Mouse (Mus musculus): ENCODE data around the gene Slc43a1. TPM values are rescaled to one million over a fixed set of nuclear protein-coding genes. Genes with fewer than 3 reads are reported as not detected.

Gene Slc43a1
- polyA plus RNA-seq, 1 experiment from 2014 or later, result 2.5 TPM

DNA sequence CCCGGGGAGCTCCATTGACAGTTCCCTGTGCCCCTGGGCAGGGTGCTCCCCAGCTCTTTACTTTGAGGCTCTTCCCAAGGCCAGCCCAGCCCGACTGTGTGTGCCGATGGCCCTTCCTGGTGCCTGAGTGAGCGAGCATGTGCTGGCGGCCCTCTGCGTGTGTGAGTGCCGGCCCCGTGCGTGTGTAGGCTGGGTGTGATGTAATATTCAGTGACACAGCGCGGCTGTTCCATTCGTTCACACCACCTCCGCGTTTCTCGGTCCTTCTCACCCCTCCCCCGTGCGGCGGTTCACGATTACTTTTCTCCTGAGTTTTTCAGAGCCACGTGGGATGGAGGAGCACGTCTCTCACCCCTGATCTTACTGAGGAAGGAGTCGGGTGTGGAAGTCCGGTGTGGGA, 44.0 kb downstream of the Slc43a1 start:
- Histone ChIP-seq H3K4me3 (peak overlapping the region; percentile 5; the same call in 1 of the 2 replicates), H3K36me3 (no peaks in the 10 kb centered on the region), H3K4me1 (replicated peaks) (peaks cover 43% of the 10 kb centered on the region), H3K9me3 (no peaks in the 10 kb centered on the region), H3K27ac (no peak overlapping the region), H3K9ac (no peak overlapping the region), H3K4me2 (peak overlapping the region; percentile 47), H3K27me3 (peaks cover 80% of the 10 kb centered on the region)
- 11% methylated on average over 23 of the region's 23 CpGs for WGBS
- ATAC-seq (ENCODE audit: low FRiP score), result no peak

GRCm38 (mm10) chr2:84883084-84883483, 44.4 kb downstream of the Slc43a1 start:
- Histone ChIP-seq H3K36me3 (no peaks in the 10 kb centered on the region), H3K9ac (0 out of 2 replicates have a peak overlapping the region, but pooled peaks have one; percentile 55), H3K4me1 (replicated peaks) (peaks cover 48% of the 10 kb centered on the region), H3K4me3 (peak overlapping the region; percentile 8), H3K27ac (no peak overlapping the region), H3K4me2 (peak overlapping the region; percentile 47), H3K27me3 (peaks cover 83% of the 10 kb centered on the region), H3K9me3 (no peaks in the 10 kb centered on the region)
- no peak for ATAC-seq (ENCODE audit: low FRiP score)
- 8% methylated on average over 6 of the region's 6 CpGs for WGBS

- 5% methylated on average over 11 of the region's 11 CpGs for WGBS
- Histone ChIP-seq H3K36me3 (no peaks in the 10 kb centered on the region), H3K9ac (peak overlapping the region; percentile 55; the same call in 1 of the 2 replicates), H3K9me3 (no peaks in the 10 kb centered on the region), H3K4me1 (replicated peaks) (peaks cover 50% of the 10 kb centered on the region), H3K4me2 (peak overlapping the region; percentile 47), H3K27ac (no peak overlapping the region), H3K4me3 (peak overlapping the region; percentile 8; the same call in 1 of the 2 replicates), H3K27me3 (peaks cover 84% of the 10 kb centered on the region)
- ATAC-seq (ENCODE audit: low FRiP score), result no peak
Measured at GRCm38 (mm10) chr2:84883530-84883929, 44.9 kb downstream of the Slc43a1 start.

DNA sequence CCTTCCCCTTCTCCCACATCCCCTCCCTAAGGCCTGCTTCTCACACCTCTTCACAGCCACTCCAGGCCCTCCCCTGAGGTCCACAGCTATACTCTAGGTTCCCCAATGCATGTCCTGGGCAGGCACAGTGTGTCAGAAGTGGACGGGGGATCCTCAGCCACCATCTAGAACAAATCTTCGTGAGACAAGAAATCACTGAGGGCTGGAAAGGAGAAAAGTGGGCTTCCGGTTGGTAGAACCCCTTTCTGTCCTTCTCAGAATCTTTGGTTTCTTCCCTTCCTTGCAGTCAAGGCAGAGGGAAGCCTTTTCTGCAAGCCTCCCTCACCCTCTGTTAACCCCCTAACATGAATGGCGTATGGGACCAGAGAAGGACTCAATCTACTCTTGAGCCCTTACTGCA, 45.3 kb downstream of the Slc43a1 start:
- Histone ChIP-seq H3K4me3 (peak overlapping the region; percentile 8; the same call in 1 of the 2 replicates), H3K4me2 (peak overlapping the region; percentile 47), H3K9me3 (no peaks in the 10 kb centered on the region), H3K36me3 (no peaks in the 10 kb centered on the region), H3K27me3 (peaks cover 88% of the 10 kb centered on the region), H3K9ac (peak overlapping the region; percentile 55; the same call in 1 of the 2 replicates), H3K27ac (no peak overlapping the region), H3K4me1 (replicated peaks) (peaks cover 52% of the 10 kb centered on the region)
- WGBS, result 59% methylated on average over 4 of the region's 4 CpGs
- no peak for ATAC-seq (ENCODE audit: low FRiP score)

- 45% methylated on average over 4 of the region's 4 CpGs for WGBS
- Histone ChIP-seq H3K4me2 (peak overlapping the region; percentile 95), H3K9me3 (no peaks in the 10 kb centered on the region), H3K36me3 (no peaks in the 10 kb centered on the region), H3K9ac (no peak overlapping the region), H3K27me3 (peaks cover 95% of the 10 kb centered on the region), H3K27ac (no peak overlapping the region), H3K4me1 (replicated peaks) (peaks cover 59% of the 10 kb centered on the region), H3K4me3 (0 out of 2 replicates have a peak overlapping the region, but pooled peaks have one; percentile 69)
- ATAC-seq (ENCODE audit: low FRiP score), result no peak
Measured at GRCm38 (mm10) chr2:84884611-84885010, 46.0 kb downstream of the Slc43a1 start.

DNA sequence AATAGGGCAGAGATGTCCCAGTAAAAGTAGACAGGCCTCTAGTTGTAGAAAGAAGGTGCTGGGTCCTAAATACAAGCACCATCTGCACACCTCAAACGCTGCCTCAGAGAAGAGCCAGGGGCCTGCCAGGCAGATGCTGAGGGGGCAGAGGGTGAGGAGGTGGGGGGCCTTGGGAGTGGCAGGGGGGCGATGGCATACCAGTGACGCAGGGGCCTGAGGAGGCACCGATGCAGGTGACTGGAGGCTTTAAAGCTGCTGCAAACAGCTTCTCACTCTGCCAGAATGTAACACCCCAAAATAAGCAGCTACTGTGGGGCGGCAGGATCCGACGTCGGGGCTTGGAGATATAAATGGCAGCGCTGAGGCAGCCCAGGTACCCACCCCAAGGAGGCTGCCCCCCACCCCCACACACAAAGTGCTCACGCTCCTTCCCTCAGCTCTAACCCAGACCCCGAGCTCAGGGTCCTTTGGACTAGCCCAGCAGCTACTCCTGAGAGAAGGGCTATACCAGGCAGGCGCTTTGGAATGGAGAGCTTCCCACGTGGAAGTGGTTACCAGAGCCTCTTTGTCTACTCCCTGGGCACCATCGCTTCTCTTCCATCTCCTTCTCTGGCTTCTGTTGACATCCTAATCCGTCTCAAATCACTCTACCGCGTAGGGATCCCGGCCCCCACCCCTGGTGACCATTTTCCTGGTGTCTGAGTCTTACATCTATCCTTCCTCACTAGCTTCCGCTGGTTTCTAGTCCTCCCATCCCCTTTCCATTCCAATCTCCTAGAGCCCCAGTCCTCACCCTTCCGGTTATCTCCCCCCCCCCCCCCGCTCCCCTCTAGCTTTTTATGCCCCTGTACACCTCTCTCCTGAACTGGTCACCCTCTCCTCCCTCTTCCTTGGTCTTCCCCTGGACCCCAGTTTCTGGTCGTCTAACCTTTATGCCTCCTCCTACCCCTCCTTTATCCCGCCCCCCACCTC, 46.7 kb downstream of the Slc43a1 start:
- no peaks in the 10 kb centered on the region for H3K9me3 ChIP-seq
- H3K4me2 ChIP-seq, result peak overlapping the region; percentile 95
- ATAC-seq (ENCODE audit: low FRiP score), result no peak
- H3K4me1 ChIP-seq (replicated peaks), result peaks cover 62% of the 10 kb centered on the region
- H3K4me3 ChIP-seq, result peak overlapping the region; percentile 69
- peaks cover 93% of the 10 kb centered on the region for H3K27me3 ChIP-seq
- WGBS, result 10% methylated on average over 22 of the region's 23 CpGs
- H3K27ac ChIP-seq, result no peak overlapping the region
- H3K9ac ChIP-seq, result peak overlapping the region; percentile 73
- H3K36me3 ChIP-seq, result no peaks in the 10 kb centered on the region

DNA sequence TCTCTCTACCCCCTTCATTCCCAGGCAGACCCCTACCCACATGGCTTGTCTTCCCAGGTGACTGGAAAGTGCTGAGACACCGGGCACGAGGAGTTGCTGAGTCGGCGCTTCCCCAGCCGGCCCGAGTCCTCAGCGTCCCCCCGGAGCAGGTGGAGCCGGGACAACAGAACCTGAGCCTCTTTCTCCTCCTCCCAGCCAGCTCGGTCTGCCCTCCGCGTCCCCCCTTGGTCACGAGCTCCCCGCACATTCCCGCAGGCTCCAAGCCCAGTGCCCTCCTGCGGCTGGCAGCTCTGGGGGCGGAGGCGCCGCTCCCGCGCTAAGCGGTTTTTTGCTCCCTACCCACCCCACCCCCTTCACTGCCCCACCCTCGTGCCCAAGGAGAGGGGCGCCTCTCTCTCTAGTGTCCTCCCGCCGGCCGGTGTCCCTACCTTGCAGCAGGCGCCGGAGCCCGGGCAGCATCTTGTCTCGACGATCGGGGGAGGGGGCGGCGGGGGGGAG, 47.6 kb downstream of the Slc43a1 start, which contains the start of gene Rtn4rl2:
TSS of gene Rtn4rl2 (minus strand) at position 477 of the 498 bp plus-strand sequence.
- Histone ChIP-seq H3K36me3 (no peaks in the 10 kb centered on the region), H3K27me3 (peaks cover 93% of the 10 kb centered on the region), H3K9ac (peak within 1 kb of the TSS; percentile 73), H3K4me1 (replicated peaks) (peaks cover 62% of the 10 kb centered on the region), H3K27ac (peak within 1 kb of the TSS; percentile 55; the same call in 1 of the 2 replicates), H3K4me2 (peak within 1 kb of the TSS; percentile 95), H3K9me3 (no peaks in the 10 kb centered on the region), H3K4me3 (peak within 1 kb of the TSS; percentile 69)
- 1% methylated on average over 33 of the region's 35 CpGs for WGBS
- peak; percentile 30 for ATAC-seq (ENCODE audit: low FRiP score)

DNA sequence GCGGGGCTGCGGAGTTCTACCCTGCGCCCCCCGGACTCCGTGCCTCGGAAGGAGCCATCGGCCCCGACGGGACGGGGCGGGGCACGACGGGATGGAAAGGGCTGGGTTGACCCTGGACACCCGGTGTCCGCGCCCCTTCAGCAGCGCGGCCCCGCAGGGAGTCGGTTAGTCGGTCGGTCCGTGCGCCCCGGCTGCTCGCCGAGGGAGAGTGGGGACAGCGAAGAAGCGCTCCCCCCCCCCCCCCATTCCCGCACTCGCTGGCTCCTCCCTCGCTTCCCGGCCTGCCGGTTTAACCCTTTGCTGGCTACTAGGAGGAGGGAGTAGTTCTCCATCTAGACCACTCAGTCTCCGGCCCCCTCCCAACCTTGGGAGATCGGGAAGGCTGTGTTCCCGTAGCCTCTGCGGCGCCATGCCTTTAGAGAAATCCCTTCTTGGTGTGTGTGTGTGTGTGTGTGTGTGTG, 48.2 kb downstream of the Slc43a1 start:
- Histone ChIP-seq H3K4me3 (peak overlapping the region; percentile 69), H3K36me3 (no peaks in the 10 kb centered on the region), H3K9me3 (no peaks in the 10 kb centered on the region), H3K27me3 (peaks cover 90% of the 10 kb centered on the region), H3K9ac (peak overlapping the region; percentile 73), H3K4me2 (peak overlapping the region; percentile 95), H3K4me1 (replicated peaks) (peaks cover 62% of the 10 kb centered on the region), H3K27ac (peak overlapping the region; percentile 55; the same call in 1 of the 2 replicates)
- WGBS, result 0% methylated on average over 23 of the region's 39 CpGs
- peak; percentile 63 for ATAC-seq (ENCODE audit: low FRiP score)

DNA sequence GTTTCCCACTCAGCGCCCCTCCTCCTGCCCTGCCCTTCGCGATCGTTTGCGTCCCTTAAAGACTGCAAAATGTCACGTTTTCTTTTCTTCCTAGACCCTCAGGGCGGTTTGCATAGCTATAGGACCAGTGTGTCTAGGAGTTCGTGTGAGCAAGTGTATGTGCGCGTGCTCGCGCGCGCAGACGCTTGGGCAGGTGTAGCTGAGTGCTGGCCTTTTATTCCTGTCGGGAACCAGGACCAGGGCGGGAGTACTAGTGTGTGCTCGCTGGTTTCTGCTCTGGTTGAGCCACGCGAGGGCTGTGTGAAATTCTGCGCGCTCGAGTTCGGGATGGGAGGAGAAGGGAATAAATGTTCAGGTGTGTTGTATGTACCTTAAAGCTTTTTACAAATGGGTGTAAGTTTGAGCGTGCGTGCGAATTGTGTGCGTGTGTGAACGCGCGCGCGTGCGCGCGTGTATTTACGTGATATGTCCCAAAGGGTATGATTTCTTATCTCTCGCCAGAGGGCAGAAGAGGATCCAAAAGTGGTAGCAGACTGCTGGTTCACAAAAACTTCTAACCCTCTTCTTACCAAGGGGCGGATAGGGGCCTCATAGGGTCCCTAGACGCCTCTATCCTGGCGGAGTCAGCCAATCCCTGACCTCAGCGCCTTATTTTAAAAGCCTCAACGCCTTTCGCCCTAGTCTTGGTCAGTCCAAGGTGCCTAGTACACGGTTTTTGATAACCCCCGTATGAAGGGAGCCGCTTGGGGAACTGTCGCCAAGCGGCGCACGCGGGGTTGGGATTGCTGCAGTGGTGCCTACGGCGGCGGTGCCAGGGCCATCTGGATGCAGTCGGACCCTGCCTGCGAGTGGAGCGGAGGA, 49.0 kb downstream of the Slc43a1 start:
- H3K36me3 ChIP-seq, result no peaks in the 10 kb centered on the region
- peak; percentile 52 for ATAC-seq (ENCODE audit: low FRiP score)
- H3K4me1 ChIP-seq (replicated peaks), result peaks cover 60% of the 10 kb centered on the region
- H3K4me2 ChIP-seq, result peak overlapping the region; percentile 95
- no peak overlapping the region for H3K27ac ChIP-seq
- under 1% methylated on average over 58 of the region's 58 CpGs for WGBS
- H3K4me3 ChIP-seq, result peak overlapping the region; percentile 69
- H3K27me3 ChIP-seq, result peaks cover 88% of the 10 kb centered on the region
- no peaks in the 10 kb centered on the region for H3K9me3 ChIP-seq
- H3K9ac ChIP-seq, result peak overlapping the region; percentile 73

DNA sequence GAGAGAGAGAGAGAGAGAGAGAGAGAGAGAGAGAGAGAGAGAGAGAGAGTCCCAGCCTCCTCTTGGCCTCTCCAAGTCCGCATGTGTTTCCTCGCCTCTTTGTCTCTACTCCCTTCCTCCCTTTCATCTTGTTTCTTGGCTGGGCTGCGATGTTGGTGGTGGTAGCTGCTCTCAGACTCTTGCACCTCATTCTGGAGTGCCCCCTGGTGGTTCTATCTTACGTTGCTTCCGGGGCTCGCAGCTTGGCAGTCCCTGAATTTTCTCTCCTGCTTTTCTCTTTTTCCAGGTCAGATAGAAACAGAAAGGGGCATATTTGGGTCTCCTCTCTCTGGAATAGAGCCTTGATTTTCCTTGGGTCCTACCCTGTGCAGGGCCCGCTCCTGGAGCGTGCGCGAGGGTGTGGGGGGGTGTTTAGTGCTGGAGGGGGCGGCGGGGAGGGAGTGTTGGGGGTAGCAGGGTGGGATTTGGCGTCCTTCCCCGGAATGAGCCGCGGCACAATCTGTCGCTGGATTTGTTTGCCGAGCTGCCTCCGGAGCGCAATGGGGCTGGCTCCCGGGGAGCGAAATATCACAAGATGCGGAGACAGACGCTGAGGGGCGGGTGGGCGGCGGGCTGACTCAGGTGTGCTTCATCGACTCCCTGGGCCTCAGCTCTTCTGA, 50.1 kb downstream of the Slc43a1 start:
- H3K4me1 ChIP-seq (replicated peaks), result peaks cover 48% of the 10 kb centered on the region
- peaks cover 83% of the 10 kb centered on the region for H3K27me3 ChIP-seq
- WGBS, result 3% methylated on average over 28 of the region's 28 CpGs
- peak overlapping the region; percentile 29 for H3K4me3 ChIP-seq
- ATAC-seq (ENCODE audit: low FRiP score), result no peak
- H3K4me2 ChIP-seq, result peak overlapping the region; percentile 51
- no peaks in the 10 kb centered on the region for H3K36me3 ChIP-seq
- no peaks in the 10 kb centered on the region for H3K9me3 ChIP-seq
- H3K27ac ChIP-seq, result no peak overlapping the region
- H3K9ac ChIP-seq, result peak overlapping the region; percentile 53

DNA sequence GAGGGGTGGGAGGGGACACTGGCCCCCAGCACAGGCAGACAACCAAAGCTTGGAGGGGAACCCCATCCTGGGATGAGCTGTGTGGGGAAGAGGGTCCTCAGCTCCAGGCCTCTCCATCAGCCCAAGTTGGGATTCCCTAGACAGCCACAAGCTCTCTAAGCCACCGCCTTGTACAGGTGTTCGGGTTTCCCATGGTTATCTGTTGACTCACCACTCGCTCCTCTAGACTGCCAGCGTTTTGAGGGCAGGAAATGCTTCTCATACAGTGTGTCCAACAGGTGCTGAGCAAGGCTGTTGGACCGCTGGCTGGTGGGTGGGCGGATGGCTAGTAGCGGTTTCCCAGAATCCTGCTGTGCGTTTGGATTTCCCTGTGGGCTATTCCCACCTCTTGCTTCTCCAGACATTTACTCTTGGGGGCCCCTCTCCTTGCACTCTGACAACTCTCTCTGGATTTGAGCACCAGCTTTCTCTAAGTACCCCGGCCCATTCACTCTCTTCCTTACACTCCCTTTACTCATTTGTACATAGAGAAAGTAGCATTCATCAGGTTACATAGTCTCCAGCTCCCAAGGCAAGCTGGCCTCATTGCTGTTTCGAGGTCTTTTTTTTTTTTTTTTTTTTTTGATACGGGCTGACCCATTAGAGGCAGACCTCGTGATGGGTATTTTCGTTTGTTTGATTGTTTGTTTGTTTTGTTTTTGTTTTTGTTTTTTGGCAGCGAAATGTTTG, 50.8 kb downstream of the Slc43a1 start:
- H3K4me3 ChIP-seq, result peak overlapping the region; percentile 29
- H3K36me3 ChIP-seq, result no peaks in the 10 kb centered on the region
- WGBS, result 13% methylated on average over 14 of the region's 14 CpGs
- ATAC-seq (ENCODE audit: low FRiP score), result no peak
- H3K27ac ChIP-seq, result no peak overlapping the region
- peak overlapping the region; percentile 51 for H3K4me2 ChIP-seq
- peak overlapping the region; percentile 53 for H3K9ac ChIP-seq
- H3K27me3 ChIP-seq, result peaks cover 77% of the 10 kb centered on the region
- peaks cover 45% of the 10 kb centered on the region for H3K4me1 ChIP-seq (replicated peaks)
- H3K9me3 ChIP-seq, result no peaks in the 10 kb centered on the region

All from hindbrain, embryonic 13.5 days (tissue).